Mouse (Mus musculus) liver, embryonic 14.5 days (tissue): ENCODE results near the gene Olfr1097. TPM values are rescaled to one million over a fixed set of nuclear protein-coding genes. Genes with fewer than 3 reads are reported as not detected.

ENCODE experiments used
- ATAC-seq: fragments of 200-750 bp; cut with Nextera tagmentation; 2 replicates; pipeline ENCODE4 v1.8.0; 2017; ENCODE audit warnings: moderate number of reproducible peaks, mild to moderate bottlenecking, moderate library complexity; ENCODE audit not compliant: insufficient read depth
- DNase-seq, 3 experiments: peaks; one replicate each; pipeline ENCODE4 v3.0.0-alpha.2; 2012 to 2013; ENCODE audit warnings: low read depth in 3 of 3, low spot score in 3 of 3
- H3K27ac ChIP-seq: fragments of 300-500 bp; sonication (generic); 2 replicates; pipeline ENCODE4 v1.5.1; 2014; ENCODE audit warnings: moderate library complexity, mild to moderate bottlenecking, control low read depth, inconsistent platforms
- H3K27me3 ChIP-seq: fragments of 300-500 bp; sonication (generic); 2 replicates; pipeline ENCODE4 v1.6.1; 2014; ENCODE audit warnings: mild to moderate bottlenecking, low read length, moderate library complexity; ENCODE audit not compliant: control insufficient read depth, insufficient read depth
- H3K36me3 ChIP-seq: fragments of 300-500 bp; sonication (generic); replicated peaks from 2 replicates; pipeline ENCODE4 v1.6.1; 2014; ENCODE audit warnings: low read depth; ENCODE audit not compliant: control insufficient read depth, insufficient read depth
- H3K4me1 ChIP-seq, 2 experiments: fragments of 200-500 bp in 1 of 2; fragments of 300-500 bp in 1 of 2; sonication (generic) in 1 of 2; replicated peaks; 2 replicates each; pipeline ENCODE4 v1.6.1; 2012 to 2014; ENCODE audit warnings: antibody characterized with exemption in 1 of 2, inconsistent platforms in 1 of 2, low read length in 1 of 2; ENCODE audit not compliant: control insufficient read depth in 2 of 2, insufficient read depth in 2 of 2
- H3K4me2 ChIP-seq: fragments of 300-500 bp; sonication (generic); 2 replicates; pipeline ENCODE4 v1.6.1; 2014; ENCODE audit warnings: low read depth, mild to moderate bottlenecking, control low read depth, moderate library complexity
- H3K4me3 ChIP-seq, 2 experiments: fragments of 200-500 bp in 1 of 2; fragments of 300-500 bp in 1 of 2; sonication (generic) in 1 of 2; 2 replicates each; pipeline ENCODE4 v1.5.1; 2012 to 2014; ENCODE audit warnings: low read depth in 2 of 2, low read length in 2 of 2, mild to moderate bottlenecking in 2 of 2, control low read depth in 1 of 2, inconsistent platforms in 1 of 2, moderate library complexity in 1 of 2; ENCODE audit not compliant: insufficient read depth in 1 of 2
- H3K9ac ChIP-seq: fragments of 300-500 bp; sonication (generic); replicated peaks from 2 replicates; pipeline ENCODE4 v1.6.1; 2014; ENCODE audit warnings: mild to moderate bottlenecking, control low read depth, moderate library complexity
- H3K9me3 ChIP-seq: fragments of 300-500 bp; sonication (generic); 2 replicates; pipeline ENCODE4 v1.6.1; 2016; ENCODE audit warnings: low read length, mixed read lengths; ENCODE audit not compliant: control insufficient read depth
- CTCF ChIP-seq: IDR thresholded peaks from 2 replicates; pipeline ENCODE4 v1.5.1; 2016; ENCODE audit warnings: antibody characterized with exemption, low read depth, control low read depth
- EP300 ChIP-seq: IDR thresholded peaks from 2 replicates; pipeline ENCODE4 v1.6.1; 2016; ENCODE audit warnings: antibody characterized with exemption, low read depth
- WGBS: fragments of 180-500 bp; shearing (Covaris S2); extraction: QIAGEN DNeasy Blood & Tissue Kit; methylation state at CpG from one replicate; pipeline ENCODE4 v1.1.7; 2014; ENCODE audit not compliant: insufficient replicate concordance; 5-methylcytosine and 5-hydroxymethylcytosine counted together
- polyA plus RNA-seq, 2 experiments: library from polyadenylated mRNA; depleted of rRNA in 1 of 2; stranded (reverse) in 1 of 2; unstranded in 1 of 2; fragments of >200 nt; fragmentation: Nextera tagmentation in 1 of 2; extraction: Ambion mirVana in 1 of 2; gene quantifications; 2 replicates each; pipeline versions ENCODE4 v1.2.1 to v1.2.3; 2012 to 2014

Olfr1097 gene
- polyA plus RNA-seq (2012; rRNA removed): not detected in 2 replicates
- polyA plus RNA-seq (2014; fragmentation: Nextera tagmentation; extraction: Ambion mirVana): not detected in 2 replicates

GRCm38 (mm10) chr2:86892116-86892515 is at the start of gene Olfr1097:
Gene Olfr1097, minus strand, starts transcription at chr2:86892216.
- no peak within 1 kb of the TSS for H3K9ac ChIP-seq
- no peaks in the 10 kb centered on the region for H3K27me3 ChIP-seq
- no peaks in the 10 kb centered on the region for H3K36me3 ChIP-seq
- H3K4me1 ChIP-seq: no peaks in the 10 kb centered on the region
- TF ChIP-seq CTCF (no peak), EP300 (no peak)
- DNase-seq: no peak
- WGBS: 70% methylated on average over 1 of the region's 1 CpGs
- no peak for ATAC-seq
- no peaks in the 10 kb centered on the region for H3K9me3 ChIP-seq
- no peak within 1 kb of the TSS for H3K27ac ChIP-seq
- no peak within 1 kb of the TSS for H3K4me2 ChIP-seq
- no peak within 1 kb of the TSS for H3K4me3 ChIP-seq

GRCm38 (mm10) chr2:86926557-86926956 is 34.5 kb upstream of the Olfr1097 start:
- no peak for TF ChIP-seq EP300
- no peak for TF ChIP-seq CTCF
- Histone ChIP-seq H3K9me3 (no peaks in the 10 kb centered on the region), H3K4me2 (no peak overlapping the region), H3K27ac (no peak overlapping the region), H3K9ac (no peak overlapping the region), H3K4me1 (no peaks in the 10 kb centered on the region), H3K4me3 (no peak overlapping the region), H3K27me3 (no peaks in the 10 kb centered on the region), H3K36me3 (no peaks in the 10 kb centered on the region)
- DNase-seq (no peak), ATAC-seq (no peak)

- 73% methylated on average over 1 of the region's 1 CpGs for WGBS
- ATAC-seq: no peak
- Histone ChIP-seq H3K4me2 (no peak within 1 kb of the TSS), H3K4me1 (no peaks in the 10 kb centered on the region), H3K9ac (no peak within 1 kb of the TSS), H3K36me3 (no peaks in the 10 kb centered on the region), H3K27me3 (no peaks in the 10 kb centered on the region), H3K4me3 (no peak within 1 kb of the TSS), H3K9me3 (no peaks in the 10 kb centered on the region), H3K27ac (no peak within 1 kb of the TSS)
- TF ChIP-seq EP300: no peak
- TF ChIP-seq CTCF: no peak
- no peak for DNase-seq
Measured at GRCm38 (mm10) chr2:86924445-86924844, 32.4 kb upstream of the Olfr1097 start, which contains the start of gene Olfr1098. Gene Olfr1098, minus strand, starts transcription at chr2:86924545.

GRCm38 (mm10) chr2:86905647-86906046 is 13.6 kb upstream of the Olfr1097 start:
- Histone ChIP-seq H3K9me3 (no peaks in the 10 kb centered on the region), H3K4me2 (no peak overlapping the region), H3K27me3 (no peaks in the 10 kb centered on the region), H3K27ac (no peak overlapping the region), H3K9ac (no peak overlapping the region), H3K36me3 (no peaks in the 10 kb centered on the region), H3K4me3 (no peak overlapping the region), H3K4me1 (no peaks in the 10 kb centered on the region)
- TF ChIP-seq EP300: no peak
- TF ChIP-seq CTCF: no peak
- WGBS: 58% methylated on average over 2 of the region's 2 CpGs
- DNase-seq: no peak
- no peak for ATAC-seq

- Histone ChIP-seq H3K4me2 (no peak within 1 kb of the TSS), H3K36me3 (no peaks in the 10 kb centered on the region), H3K27me3 (no peaks in the 10 kb centered on the region), H3K4me3 (no peak within 1 kb of the TSS), H3K9me3 (no peaks in the 10 kb centered on the region), H3K4me1 (no peaks in the 10 kb centered on the region), H3K27ac (no peak within 1 kb of the TSS), H3K9ac (no peak within 1 kb of the TSS)
- DNase-seq (no peak), ATAC-seq (no peak)
- WGBS: 42% methylated on average over 1 of the region's 1 CpGs
- TF ChIP-seq CTCF (no peak), EP300 (no peak)
Measured at GRCm38 (mm10) chr2:86874702-86875101, 17.3 kb downstream of the Olfr1097 start, which contains the start of gene Gm13723. Gene Gm13723, minus strand, starts transcription at chr2:86874802.
